Mouse (Mus musculus) limb, embryonic 10.5 days (tissue): Measurements from ENCODE around the gene Lrriq1. TPM values are rescaled to one million over a fixed set of nuclear protein-coding genes. Genes with fewer than 3 reads are reported as not detected.

Experiments used
- DNase-seq: peaks from one replicate; pipeline ENCODE4 v3.0.0-alpha.2; 2017; ENCODE audit warnings: low spot score
- H3K27ac ChIP-seq: fragments of 300-500 bp; sonication (generic); 2 replicates; pipeline ENCODE4 v1.5.1; 2016; ENCODE audit warnings: mild to moderate bottlenecking
- H3K27me3 ChIP-seq: fragments of 300-500 bp; sonication (generic); 2 replicates; pipeline ENCODE4 v1.6.1; 2016; ENCODE audit warnings: low read depth, mild to moderate bottlenecking; ENCODE audit not compliant: poor library complexity, severe bottlenecking
- H3K36me3 ChIP-seq: fragments of 300-500 bp; sonication (generic); 2 replicates; pipeline ENCODE4 v1.6.1; 2016; ENCODE audit warnings: mild to moderate bottlenecking, moderate library complexity
- H3K4me1 ChIP-seq: fragments of 300-500 bp; sonication (generic); 2 replicates; pipeline ENCODE4 v1.6.1; 2016
- H3K4me3 ChIP-seq: fragments of 300-500 bp; sonication (generic); 2 replicates; pipeline ENCODE4 v1.5.1; 2016; ENCODE audit warnings: mild to moderate bottlenecking, moderate library complexity
- H3K9me3 ChIP-seq: fragments of 300-500 bp; sonication (generic); replicated peaks from 2 replicates; pipeline ENCODE4 v1.6.1; 2016; ENCODE audit warnings: mild to moderate bottlenecking
- WGBS: fragments of 180-500 bp; shearing (Covaris S2); methylation state at CpG from one replicate; pipeline ENCODE4 v1.1.7; 2016; 5-methylcytosine and 5-hydroxymethylcytosine counted together
- polyA plus RNA-seq: library from polyadenylated mRNA; unstranded; fragments of >200 nt; fragmentation: Nextera tagmentation; extraction: Ambion mirVana; gene quantifications from 2 replicates; pipeline ENCODE4 v1.2.1, GENCODE M21; 2016

The Lrriq1 gene
- 0.31 and 0.49 TPM in 2 replicates for polyA plus RNA-seq

DNA sequence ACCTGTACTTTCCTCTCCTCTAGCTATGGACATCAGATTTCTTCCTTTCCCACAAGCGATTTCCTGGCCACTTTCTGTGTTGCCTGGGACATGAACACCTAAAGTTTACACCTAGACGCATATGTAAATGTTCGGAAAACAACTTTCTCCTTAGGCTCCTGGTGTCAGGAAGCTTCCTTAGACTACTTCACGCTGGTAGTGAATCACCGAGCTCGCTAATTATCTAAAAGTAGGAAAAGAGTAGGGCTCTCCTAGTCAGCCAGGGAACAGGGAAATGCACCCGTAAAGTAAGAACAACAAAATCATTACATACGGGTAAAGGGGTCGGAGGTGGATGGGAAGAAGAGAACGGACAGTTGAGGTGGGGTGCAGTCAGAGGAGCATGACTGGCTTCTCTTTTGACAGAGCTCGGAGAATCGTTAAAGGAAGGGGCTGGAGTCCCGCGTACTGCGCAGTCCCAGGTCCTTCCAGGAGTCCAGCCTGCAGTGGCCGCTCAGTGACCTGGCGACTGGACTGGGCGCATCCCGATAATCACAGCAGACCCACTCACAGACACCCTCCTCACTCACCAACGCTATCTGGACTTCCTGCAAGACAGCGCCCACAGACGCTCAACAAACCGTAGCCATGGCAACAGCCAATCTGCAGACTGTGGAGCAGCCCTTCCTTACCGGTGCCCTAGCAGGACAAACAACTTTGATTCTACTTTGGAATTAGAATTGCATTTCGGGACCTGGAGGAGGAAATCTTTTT lies at the start of gene Lrriq1:
Gene Lrriq1 (minus strand): TSS at position 616 of the 753 bp plus-strand sequence.
- H3K27me3 ChIP-seq, result no peaks in the 10 kb centered on the region
- DNase-seq, result peak; percentile 75
- 0 out of 2 replicates have a peak, but pooled peaks cover 3% of the 10 kb centered on the region for H3K4me1 ChIP-seq
- no peaks in the 10 kb centered on the region for H3K36me3 ChIP-seq
- peak within 1 kb of the TSS; percentile 60 for H3K4me3 ChIP-seq
- H3K27ac ChIP-seq, result no peak within 1 kb of the TSS
- H3K9me3 ChIP-seq, result no peaks in the 10 kb centered on the region
- WGBS, result 8% methylated on average over 25 of the region's 25 CpGs

DNA sequence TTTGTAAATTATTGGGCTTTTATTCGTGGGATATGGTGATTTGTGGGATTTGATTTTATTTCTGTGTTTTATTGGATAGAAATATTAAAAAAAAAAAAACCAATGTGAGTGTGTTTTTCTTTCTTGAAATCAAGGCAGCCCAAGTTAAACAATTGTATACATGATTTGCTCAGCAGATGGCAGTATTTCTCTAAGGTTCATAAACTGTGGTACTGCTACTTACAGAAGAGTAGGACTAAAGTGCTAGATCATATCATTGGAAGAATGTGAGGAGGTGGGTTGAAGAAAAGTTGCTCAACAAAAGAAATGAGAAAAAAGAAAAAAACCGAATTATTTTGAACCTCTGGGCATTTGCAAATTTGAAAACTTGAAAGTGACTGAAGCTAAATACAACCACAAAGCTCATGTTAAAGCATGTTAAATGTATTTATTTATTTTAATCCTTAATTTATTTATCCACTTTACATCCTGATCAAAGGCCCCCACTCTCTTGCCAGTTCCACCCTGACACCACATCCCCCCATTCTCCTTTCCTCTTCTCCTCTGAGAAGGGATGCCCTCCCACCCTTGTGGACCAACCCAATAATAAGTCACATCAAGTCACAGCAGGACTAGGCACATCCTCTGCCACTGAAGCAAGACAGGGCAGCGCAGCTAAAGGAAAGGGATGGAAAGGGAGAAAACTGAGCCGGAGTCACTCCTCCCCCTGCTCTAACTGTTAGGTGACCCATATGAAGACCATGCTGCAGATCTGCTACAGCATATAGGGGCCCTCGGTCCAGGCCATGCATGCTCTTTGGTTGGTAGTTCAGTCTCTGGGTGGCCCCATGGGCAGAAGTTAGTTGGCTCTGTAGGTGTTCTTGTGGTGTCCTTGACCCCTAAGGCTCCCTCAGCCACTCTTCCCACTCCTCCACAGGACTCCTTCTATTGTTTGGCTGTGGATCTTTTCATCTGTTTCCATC lies 18.0 kb upstream of the Lrriq1 start:
- Histone ChIP-seq H3K27ac (no peak overlapping the region), H3K4me3 (no peak overlapping the region), H3K9me3 (no peaks in the 10 kb centered on the region), H3K4me1 (no peaks in the 10 kb centered on the region), H3K27me3 (no peaks in the 10 kb centered on the region), H3K36me3 (no peaks in the 10 kb centered on the region)
- no peak for DNase-seq
- WGBS, result 53% methylated on average over 5 of the region's 5 CpGs

DNA sequence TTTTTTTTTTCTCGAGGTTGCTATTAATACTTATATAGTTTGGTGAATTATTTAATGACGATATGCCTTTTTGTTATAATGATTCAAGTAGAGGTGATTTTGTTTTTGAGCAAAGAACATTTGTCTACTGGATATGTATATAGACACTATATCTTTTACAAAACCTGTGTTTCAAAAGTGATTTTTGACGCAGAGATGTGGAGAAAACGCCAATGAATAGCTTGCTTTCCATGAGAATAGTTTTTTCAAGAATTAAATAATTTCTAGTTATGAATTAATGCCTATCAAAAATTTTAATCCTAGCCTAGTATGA lies 294 bp upstream of the Lrriq1 start:
- Histone ChIP-seq H3K36me3 (no peaks in the 10 kb centered on the region), H3K9me3 (no peaks in the 10 kb centered on the region), H3K4me3 (peak overlapping the region; percentile 60), H3K27ac (no peak overlapping the region), H3K4me1 (0 out of 2 replicates have a peak, but pooled peaks cover 3% of the 10 kb centered on the region), H3K27me3 (no peaks in the 10 kb centered on the region)
- no peak for DNase-seq
- 17% methylated on average over 4 of the region's 4 CpGs for WGBS

DNA sequence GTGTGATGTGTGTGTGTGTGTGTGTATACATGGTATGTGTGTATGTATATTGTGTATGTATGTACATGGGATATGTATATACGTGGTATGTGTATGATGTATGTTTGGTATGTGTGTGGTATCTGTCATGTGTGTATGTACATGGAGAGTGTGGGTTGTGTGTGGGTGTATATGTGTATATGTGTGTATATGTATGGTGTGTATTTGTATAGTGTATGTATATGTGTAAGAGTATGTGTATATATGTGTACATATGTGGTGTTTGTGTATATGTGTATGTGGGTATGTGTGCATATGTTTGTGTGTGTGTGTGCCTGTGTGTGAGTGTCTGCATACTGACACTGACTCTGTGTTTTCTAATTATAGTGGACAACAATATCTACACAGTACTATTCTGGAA lies 9.5 kb downstream of the Lrriq1 start:
- WGBS, result 92% methylated on average over 1 of the region's 1 CpGs
- no peak for DNase-seq
- H3K4me3 ChIP-seq, result no peak overlapping the region
- no peaks in the 10 kb centered on the region for H3K4me1 ChIP-seq
- no peaks in the 10 kb centered on the region for H3K27me3 ChIP-seq
- H3K9me3 ChIP-seq, result no peaks in the 10 kb centered on the region
- H3K27ac ChIP-seq, result no peak overlapping the region
- H3K36me3 ChIP-seq, result no peaks in the 10 kb centered on the region

DNA sequence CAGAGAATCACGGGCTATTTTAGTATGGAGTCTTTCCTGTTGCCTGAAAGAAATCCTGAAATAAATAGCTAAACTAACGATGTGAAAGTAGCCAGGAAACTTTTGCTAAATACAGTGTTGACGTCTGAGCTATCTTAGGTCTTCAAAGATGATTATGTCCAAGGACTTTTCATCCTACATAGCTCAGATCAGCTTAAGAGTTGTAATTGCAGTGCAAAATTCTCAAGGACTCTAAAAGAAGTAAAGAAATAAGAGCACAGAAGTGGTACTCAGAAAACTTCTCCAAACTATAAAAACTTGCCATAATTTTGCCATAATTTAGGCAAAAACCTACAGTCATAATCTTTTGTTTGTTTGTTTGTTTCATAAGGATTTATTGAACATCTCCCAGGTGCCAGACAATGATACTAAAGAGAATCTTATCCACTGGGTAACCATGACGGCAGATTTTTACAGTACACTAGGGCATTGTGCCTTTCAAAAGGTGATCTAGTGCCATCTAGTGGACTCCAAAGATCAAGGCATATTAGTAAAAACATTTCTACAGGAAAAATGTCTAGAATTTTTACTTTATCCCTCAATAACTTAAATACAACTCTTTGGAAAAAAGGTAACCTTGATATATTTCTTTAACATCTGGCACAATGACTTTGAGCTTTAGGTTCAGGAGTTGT lies 41.3 kb downstream of the Lrriq1 start:
- Histone ChIP-seq H3K4me1 (no peaks in the 10 kb centered on the region), H3K36me3 (no peaks in the 10 kb centered on the region), H3K27ac (no peak overlapping the region), H3K9me3 (no peaks in the 10 kb centered on the region), H3K27me3 (no peaks in the 10 kb centered on the region), H3K4me3 (no peak overlapping the region)
- 60% methylated on average over 4 of the region's 4 CpGs for WGBS
- DNase-seq, result no peak

DNA sequence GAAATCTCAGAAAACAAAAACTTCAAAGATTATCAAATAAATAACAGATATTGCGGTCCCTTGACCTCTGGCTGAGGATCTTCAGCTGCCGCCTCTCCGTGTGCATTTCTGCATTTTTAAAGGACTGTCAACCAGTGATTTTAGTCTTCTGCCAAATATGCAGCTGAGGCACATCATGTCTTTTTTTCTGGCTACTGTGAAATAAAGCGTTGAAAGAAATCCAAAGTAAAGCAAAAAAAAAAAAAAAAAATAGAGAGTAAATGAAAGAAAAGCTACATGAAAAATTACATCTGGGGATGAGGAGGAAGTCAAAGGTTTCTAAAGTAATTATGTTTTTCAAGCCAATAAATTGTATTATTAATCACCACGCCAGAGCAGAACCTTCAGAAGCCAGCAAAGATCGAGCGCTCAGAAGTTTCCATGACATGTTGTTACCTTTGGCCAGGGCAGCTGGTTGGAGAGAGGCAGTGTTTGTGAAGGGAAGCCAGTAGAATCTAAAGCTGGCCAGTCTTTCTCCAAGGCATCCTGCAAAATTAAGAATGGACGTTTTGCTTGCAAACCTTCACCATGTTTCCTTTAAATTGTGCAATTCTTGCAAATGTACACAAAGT lies 90.2 kb downstream of the Lrriq1 start:
- H3K27ac ChIP-seq, result no peak overlapping the region
- H3K36me3 ChIP-seq, result no peaks in the 10 kb centered on the region
- H3K9me3 ChIP-seq, result no peaks in the 10 kb centered on the region
- H3K27me3 ChIP-seq, result no peaks in the 10 kb centered on the region
- 59% methylated on average over 8 of the region's 8 CpGs for WGBS
- H3K4me3 ChIP-seq, result no peak overlapping the region
- no peaks in the 10 kb centered on the region for H3K4me1 ChIP-seq
- DNase-seq, result no peak

DNA sequence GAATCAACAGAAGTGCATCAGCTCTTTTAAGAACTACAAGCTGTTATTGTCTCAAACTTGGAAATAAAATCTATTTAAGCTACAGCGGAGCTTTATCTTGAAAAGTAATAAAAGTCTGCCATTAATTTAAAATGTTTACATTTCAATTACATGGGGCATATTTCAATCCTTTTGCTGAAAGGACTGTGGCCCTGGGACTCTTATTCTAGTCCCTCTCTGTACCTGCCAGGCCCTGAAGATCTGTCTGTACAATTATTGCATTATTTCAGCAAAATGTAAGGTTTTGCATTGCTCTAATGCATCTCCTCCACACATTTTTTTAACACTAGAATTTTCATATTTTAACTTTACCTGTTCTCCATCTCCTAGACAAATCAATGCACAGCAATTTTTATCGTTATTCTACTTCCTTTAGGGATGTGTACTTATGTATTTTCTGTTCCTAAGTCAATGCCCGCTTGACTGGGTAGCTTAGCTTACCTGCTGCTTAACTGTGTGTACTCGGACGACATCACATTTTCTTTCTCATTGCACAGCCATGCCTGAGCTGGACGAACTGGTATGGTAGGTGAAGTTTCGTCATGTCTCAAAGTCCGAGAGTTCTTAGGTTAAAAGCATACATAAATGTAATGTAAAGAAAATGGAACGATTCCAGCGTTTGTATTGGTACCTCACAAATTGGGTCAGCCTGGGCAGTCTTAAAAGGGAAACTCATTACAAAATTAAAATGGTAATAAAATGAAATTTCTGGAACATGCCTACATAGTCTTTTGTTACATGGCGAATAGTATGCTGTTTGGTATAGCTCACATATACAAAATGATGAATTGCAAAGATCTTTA lies 91.0 kb downstream of the Lrriq1 start:
- Histone ChIP-seq H3K9me3 (no peaks in the 10 kb centered on the region), H3K27ac (no peak overlapping the region), H3K4me1 (no peaks in the 10 kb centered on the region), H3K27me3 (no peaks in the 10 kb centered on the region), H3K36me3 (no peaks in the 10 kb centered on the region), H3K4me3 (no peak overlapping the region)
- no peak for DNase-seq
- 74% methylated on average over 11 of the region's 11 CpGs for WGBS

DNA sequence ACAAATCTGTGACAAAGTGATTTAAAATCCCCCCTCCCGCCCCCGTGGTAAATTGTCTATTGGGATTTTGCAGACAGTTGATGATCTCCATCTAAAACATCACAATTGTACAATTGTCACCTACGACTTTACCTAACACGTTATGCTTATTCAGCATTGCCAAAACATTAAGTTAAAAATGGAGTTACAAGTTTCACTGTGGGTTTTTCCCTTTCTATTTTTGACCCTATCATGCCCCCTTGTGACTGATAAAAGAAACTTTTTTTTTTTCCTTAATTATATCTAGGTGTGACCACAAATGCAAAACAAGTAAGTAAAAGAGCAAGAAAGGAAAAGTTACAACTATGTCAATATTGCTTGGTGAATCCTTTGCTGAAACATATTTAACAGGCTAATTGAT lies 93.6 kb downstream of the Lrriq1 start:
- WGBS, result 66% methylated on average over 4 of the region's 4 CpGs
- Histone ChIP-seq H3K36me3 (no peaks in the 10 kb centered on the region), H3K27me3 (no peaks in the 10 kb centered on the region), H3K4me1 (no peaks in the 10 kb centered on the region), H3K9me3 (no peaks in the 10 kb centered on the region), H3K4me3 (no peak overlapping the region), H3K27ac (no peak overlapping the region)
- DNase-seq, result no peak

DNA sequence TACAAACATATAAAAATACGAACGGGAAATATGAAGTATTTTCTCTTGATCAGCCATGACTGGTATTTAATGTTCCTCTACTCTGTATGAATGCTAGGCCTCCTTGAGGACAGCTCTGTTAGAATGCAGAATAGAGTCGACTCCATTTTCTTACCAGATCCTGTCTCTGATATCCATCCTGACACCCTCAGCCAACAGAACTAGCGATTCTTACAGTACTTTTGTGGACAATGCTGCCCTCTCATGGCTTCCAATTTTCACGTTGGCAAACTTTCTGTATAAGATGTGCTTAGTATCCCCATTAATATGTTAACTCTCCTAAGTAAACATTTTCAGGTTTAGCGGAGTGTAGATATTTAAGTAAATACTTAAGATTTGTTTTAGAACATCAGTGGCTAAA lies 94.6 kb downstream of the Lrriq1 start:
- WGBS, result 47% methylated on average over 6 of the region's 6 CpGs
- Histone ChIP-seq H3K27me3 (no peaks in the 10 kb centered on the region), H3K36me3 (no peaks in the 10 kb centered on the region), H3K27ac (no peak overlapping the region), H3K9me3 (no peaks in the 10 kb centered on the region), H3K4me1 (no peaks in the 10 kb centered on the region), H3K4me3 (no peak overlapping the region)
- DNase-seq, result peak; percentile 37

DNA sequence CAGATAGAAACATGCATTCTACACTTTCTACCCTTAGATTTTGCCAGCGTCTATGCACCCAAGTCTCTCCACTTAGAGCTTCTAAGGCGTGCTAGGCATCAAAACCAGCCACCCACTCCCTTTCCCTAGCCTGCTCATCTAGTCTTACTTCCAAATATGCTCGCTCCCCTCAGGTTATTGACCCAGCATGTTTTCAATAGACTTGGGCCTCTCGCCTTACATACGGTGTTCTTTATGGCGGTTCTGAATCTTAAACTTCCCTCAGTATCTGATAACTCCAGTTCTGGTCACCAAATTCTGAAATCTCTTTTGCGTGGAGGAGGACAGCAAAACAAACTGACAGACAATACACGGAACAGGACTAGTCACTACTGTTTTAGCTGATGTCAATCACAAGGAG lies 95.5 kb downstream of the Lrriq1 start:
- no peak for DNase-seq
- Histone ChIP-seq H3K27me3 (no peaks in the 10 kb centered on the region), H3K27ac (no peak overlapping the region), H3K36me3 (no peaks in the 10 kb centered on the region), H3K4me1 (no peaks in the 10 kb centered on the region), H3K4me3 (no peak overlapping the region), H3K9me3 (no peaks in the 10 kb centered on the region)
- WGBS, result 75% methylated on average over 8 of the region's 8 CpGs

DNA sequence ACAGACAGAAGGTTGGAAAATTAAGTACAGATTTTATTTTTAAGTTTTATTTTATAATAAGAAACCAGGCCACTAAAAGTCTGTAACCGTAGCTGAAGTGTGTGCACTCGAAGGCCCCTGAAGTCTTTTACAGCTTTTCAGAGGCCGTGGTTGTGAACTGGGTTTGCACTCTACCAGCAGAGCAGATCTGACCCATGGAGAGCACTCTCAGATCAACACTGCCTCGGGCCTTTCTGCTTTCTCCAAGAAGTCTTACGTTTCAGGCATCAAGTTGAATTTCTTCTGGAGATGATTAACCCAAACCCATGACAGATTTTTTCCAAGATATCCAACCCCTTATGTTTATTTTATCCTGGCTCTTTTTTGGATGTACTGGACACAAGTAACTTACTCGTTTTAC lies 121.5 kb downstream of the Lrriq1 start:
- 68% methylated on average over 6 of the region's 6 CpGs for WGBS
- H3K4me1 ChIP-seq, result no peaks in the 10 kb centered on the region
- no peak for DNase-seq
- no peak overlapping the region for H3K4me3 ChIP-seq
- no peaks in the 10 kb centered on the region for H3K36me3 ChIP-seq
- H3K27me3 ChIP-seq, result no peaks in the 10 kb centered on the region
- no peak overlapping the region for H3K27ac ChIP-seq
- no peaks in the 10 kb centered on the region for H3K9me3 ChIP-seq

DNA sequence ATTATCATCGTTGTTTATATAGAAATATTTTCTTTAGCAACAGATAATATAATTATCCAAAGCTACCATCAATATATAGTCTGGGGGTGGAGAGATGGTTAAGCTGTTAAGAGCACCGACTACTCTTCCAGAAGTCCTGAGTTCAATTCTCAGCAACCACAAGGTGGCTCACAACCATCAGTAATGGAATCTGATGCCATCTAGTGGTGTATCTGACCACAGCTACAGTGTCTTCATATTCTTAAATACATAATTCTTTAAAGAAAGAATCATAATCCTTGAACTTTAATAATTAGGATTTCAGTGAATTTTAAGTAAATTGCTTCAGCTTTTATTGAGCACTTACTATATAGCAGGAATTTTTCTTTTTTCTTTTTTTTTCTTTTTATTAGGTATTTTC lies 128.0 kb downstream of the Lrriq1 start:
- DNase-seq, result no peak
- no peaks in the 10 kb centered on the region for H3K27me3 ChIP-seq
- no peaks in the 10 kb centered on the region for H3K4me1 ChIP-seq
- 87% methylated on average over 2 of the region's 2 CpGs for WGBS
- no peaks in the 10 kb centered on the region for H3K9me3 ChIP-seq
- H3K36me3 ChIP-seq, result no peaks in the 10 kb centered on the region
- no peak overlapping the region for H3K4me3 ChIP-seq
- H3K27ac ChIP-seq, result no peak overlapping the region
